Mouse (Mus musculus): ENCODE measurements at regions not wholly inside any gene's neighbourhood (a gene's known extent, or its start where the extent isn't known, plus 50 kb on each side); places are given as distances from the start of the nearest gene placed in this dataset.

DNA sequence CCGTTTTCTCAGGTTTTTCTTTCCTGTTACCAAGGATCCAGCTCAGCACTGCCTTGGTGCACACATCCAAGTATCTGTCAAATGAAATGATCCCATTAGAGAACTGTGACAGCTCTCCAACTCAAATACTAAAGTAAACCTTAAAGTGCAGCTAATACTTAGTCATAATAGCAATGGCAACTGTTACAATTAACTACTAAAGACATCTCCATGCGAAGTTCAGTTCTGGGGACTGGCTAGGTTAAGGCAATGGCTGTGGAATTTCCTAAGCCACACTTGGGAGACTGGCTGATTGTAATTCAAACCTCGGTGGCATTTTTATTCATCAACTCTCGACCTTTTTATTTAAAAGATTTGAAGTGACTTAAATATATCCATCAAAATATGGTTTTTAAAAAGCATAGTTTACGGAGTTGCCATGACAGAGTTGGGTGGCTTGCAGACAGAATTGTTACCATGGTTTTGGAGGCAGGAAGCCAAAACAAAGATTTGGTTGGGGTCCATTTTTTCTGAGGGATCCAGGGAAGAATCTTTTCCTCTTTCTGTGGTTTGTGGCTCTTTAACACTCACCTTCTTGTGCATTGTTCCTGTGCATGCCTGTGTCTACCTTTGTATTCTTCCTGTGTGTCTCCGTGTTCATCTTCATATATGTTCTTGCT, 143.3 kb upstream of the Nfe2l3 start:
- TF ChIP-seq EP300 (IDR thresholded peaks at IDR 0.05; ENCODE audit: low read depth) (no peak), CTCF (IDR thresholded peaks at IDR 0.05; ENCODE audit: low read depth) (no peak)

All from liver, embryonic 14.5 days (tissue).